Mouse (Mus musculus) ZHBTc4 (cell line): ENCODE measurements around the gene Lrrc46.

Experiments
- DNase-seq: peaks from one replicate; pipeline ENCODE4 v3.0.0-alpha.2; 2011; ENCODE audit warnings: low read depth, low spot score

Gene Lrrc46

GRCm38 (mm10) chr11:97041022-97041899, at the start of gene Lrrc46, which contains the start of gene Mrpl10:
Lrrc46 (minus strand) TSS chr11:97041407.
Mrpl10 (plus strand) TSS chr11:97041560.
- DNase-seq = peak; percentile 96

- peak; percentile 66 for DNase-seq
These were observed 45.2 kb upstream of the Lrrc46 start for GRCm38 (mm10) chr11:97086365-97086764.

DNA sequence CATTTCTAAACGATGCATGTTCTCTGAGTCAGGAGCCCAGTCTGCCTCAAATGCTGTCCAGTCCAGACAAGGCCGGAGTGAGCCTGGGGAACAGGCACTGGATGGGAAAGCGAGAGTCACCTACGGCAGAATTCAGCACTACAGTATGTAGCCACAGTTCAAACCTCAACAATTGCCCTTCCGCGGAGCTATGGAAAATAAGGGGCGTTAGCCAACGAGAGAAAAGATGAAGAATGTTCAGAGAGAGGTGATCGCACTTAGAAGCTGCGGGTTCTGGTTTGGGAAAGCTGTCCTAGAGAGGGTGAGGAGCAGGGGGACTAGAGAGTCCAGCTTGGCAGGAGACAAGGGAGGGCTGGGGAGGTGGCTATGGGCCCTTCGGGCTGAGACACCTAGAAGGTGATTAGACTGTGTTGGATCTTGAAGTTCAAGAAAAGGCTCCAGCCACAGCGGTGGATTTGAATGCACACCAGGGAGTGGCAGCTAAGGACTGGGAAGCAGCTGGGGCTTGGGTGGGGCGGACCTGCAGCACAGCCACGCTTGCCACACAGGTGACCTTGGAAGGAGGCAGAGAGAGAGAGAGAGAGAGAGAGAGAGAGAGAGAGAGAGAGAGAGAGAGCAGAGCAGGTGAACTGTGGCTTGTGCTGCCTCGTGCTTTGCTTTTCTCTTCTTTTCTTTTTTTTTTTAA, 43.8 kb upstream of the Lrrc46 start:
- peak; percentile 79 for DNase-seq

- DNase-seq = no peak
These were observed 42.4 kb upstream of the Lrrc46 start for GRCm38 (mm10) chr11:97083401-97084140.

DNA sequence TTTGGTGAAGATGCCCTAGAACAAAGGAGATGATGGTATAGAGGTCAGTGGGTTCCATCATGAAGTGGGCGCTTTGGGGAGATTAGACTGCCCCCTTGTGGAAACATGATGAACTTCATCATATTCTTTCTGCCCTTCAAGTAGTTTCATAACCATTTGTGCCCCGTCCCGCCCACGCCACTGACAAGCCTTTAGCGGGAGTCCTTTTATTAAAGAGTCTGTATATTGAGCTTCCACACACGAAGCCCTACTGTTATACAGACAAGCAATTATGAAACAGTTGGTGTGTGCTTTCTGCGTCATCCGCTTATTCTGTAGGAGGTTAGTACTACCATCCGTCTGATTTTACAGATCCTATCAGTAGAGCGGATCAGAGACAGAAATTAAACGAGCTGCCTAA, 41.8 kb upstream of the Lrrc46 start:
- peak; percentile 78 for DNase-seq

- no peak for DNase-seq
These were observed 39.1 kb upstream of the Lrrc46 start for GRCm38 (mm10) chr11:97080291-97080690.

GRCm38 (mm10) chr11:97078751-97079150, 37.5 kb upstream of the Lrrc46 start:
- peak; percentile 69 for DNase-seq

GRCm38 (mm10) chr11:97074235-97074634, 33.0 kb upstream of the Lrrc46 start:
- no peak for DNase-seq

DNA sequence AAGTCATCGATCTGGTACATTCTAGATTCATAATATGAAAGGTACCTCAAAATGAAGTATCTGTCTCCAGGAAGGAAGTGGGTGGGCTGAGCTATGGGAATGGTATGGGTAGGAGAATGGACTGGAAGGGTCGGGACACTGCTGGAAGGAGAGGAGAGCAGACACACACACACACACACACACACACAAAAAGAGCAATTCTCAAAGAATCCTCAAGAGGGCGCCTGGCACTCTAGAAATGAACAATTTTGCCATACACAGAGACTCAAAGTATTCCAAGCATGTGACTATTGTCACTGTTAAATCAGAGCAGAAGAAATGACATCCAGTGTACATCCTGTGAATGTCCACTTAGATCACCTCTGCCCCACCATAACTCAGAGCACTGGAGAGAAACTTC, 31.3 kb upstream of the Lrrc46 start:
- peak; percentile 78 for DNase-seq

DNA sequence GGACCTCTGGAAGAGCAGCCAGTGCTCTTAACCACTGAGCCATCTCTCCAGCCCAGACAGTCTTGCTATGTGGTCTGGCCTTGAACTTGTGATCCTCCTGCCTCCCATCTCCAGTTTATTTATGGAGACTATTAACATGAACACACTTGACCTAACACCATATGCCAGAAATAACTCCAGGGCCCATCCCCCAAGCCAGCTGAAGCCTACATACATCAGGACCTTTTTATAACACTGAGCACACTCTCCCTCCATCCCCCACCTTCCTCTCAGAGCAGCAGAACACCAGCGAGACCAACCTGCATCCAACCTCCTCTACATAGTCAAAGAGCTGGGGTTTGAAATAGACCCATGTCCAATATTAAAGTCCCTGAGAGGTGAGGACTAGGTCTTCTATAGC, 29.9 kb upstream of the Lrrc46 start:
- no peak for DNase-seq

DNA sequence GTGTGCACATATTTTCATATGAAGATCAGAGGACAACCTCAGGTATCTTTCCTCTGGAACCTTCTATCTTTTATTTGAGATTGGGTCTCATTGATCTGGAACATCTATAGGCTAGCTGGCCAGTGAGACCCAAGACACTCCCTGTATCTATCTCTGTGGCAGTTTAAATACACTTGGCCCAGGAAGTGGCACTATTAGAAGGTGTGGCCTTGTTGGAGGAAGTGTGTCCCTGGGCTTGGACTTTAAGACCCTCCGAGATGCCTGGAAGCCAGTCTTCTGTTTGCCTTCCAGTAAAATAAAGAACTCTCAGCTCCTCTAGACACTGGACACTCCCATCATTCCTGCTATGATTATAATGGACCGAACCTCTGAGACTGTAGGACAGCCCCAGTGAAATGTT, 28.6 kb upstream of the Lrrc46 start:
- DNase-seq = no peak

DNA sequence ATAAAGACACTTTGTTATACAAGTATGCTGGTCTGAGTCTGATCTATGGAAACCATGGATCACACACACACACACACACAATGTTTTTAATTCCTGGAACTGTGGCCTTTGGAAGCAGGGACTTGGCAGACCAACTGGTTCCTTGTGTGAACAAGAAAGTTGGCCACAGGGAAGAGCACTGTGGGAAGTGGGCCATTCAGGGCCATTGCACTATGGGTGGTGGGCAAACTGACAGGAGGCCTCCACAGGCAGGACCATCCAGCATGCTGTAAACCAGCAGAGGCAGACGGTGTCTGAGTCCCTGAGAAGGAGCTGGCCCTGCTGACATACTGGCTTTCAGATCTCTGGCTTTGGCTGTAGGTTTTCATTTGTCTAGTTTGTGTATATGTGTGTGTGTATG, 28.1 kb upstream of the Lrrc46 start:
- DNase-seq = no peak

DNA sequence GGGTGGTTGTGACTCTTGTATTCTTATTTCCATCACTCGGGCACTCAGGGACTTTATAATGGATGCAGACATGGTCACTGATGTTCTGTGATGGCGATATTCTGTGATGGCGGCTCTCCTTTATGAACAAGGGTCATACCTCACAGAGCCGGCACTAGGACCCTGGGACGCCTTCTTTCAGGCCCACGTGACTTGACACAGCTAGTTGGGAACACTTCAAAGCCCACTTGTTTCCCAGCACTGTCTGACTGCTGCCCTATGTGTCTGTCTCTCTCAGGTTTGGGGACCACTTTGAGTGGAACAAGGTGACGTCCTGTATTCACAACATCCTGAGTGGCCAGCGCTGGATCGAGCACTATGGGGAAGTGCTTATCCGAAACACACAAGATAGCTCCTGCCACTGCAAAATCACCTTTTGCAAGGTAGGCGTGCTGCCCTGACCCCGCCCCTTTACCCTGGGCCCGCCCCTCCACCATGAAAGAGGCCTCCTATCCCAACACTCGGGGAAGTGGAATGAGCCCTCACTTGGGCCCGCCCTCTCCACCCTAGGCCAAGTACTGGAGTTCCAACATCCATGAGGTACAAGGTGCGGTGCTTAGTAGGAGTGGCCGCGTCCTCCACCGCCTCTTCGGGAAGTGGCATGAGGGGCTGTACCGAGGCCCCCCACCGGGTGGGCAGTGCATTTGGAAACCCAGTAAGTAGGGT, 25.6 kb upstream of the Lrrc46 start:
- DNase-seq = peak; percentile 96

DNA sequence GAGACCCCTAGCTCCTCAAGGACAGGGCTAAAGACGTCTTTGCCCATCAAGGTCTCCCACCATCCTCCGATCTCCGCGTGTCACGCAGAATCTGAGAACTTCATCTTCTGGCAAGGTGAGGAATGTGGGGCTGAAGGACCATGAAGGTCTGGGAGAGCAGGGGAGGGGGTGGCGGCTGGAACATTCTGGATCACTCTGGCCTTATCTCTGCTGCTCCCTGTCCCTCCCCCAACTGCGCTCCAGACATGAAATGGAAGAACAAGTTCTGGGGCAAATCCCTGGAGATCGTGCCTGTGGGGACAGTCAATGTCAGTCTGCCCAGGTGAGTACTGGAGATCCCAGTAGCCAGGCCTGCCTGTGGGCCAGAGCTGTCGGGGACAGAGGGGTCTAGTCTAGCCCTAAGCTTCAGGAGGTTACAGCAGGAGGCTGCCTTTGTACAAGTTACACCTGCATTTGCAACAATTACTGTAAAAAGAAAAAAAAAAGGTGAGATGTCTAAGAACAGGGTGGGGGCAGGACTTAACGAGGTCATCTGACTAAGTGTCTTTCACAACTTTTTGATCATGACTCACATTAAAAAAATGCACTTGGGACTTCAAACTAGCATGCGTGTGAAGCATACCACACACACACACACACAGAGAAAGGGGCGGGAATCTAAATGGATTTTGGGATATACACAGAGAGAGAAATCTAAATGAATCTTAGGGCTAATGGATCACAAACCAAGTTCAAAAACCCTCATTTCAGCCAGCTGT, 24.5 kb upstream of the Lrrc46 start:
- DNase-seq = peak; percentile 61

GRCm38 (mm10) chr11:97063921-97064295, 22.7 kb upstream of the Lrrc46 start:
- DNase-seq = peak; percentile 63

GRCm38 (mm10) chr11:97063274-97063920, 22.2 kb upstream of the Lrrc46 start:
- no peak for DNase-seq

DNA sequence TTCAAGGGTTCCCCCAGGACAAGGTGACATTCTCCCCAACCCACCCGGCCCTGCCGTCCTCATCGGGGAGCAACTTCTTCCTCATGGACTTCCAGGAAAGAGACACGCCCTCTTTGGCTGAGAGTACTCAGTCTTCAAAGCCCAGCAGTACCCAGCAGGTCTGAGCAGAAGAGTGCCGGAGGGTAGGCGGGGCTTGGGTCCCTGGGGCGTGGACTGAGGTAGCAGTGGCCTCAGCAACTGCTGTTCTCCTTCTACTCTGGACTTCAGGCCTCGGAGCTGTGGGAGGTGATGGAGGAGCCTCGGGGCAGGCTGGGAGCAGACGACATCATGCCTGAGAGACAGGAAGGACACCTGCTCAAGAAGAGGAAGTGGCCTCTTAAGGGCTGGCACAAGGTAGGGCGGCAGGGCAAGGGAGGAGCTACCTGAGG, 11.0 kb upstream of the Lrrc46 start:
- DNase-seq = peak; percentile 89

DNA sequence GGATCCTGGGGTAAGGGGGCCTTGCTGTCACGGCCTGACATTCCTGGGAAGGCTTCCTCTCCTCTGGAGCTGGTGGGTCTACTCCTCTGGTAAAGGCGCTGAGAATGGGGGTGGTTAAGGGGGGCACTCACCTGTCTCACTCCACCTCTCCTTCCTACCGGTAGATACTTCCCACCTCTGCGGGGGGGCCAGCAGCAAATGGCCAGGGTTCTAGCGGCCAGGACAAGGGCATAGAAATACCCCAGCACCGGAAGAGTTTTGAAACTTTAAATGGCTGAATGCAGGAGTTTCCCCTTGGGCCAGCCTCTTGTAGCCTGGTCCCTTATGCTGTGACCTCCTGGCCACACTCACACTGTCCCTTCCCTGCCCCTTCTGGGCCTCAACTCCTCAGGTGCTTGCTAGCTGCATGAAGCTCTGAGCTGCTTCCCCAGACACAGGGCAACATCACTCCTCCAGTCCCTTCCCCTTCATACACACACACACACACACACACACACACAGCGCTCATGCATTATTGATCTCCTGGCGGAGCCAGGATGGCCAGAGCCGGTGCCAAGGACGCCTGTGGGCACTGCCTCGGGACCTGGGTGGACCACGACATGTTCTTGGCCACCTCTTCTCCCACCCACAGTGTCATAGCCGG, 9.9 kb upstream of the Lrrc46 start:
- no peak for DNase-seq

DNA sequence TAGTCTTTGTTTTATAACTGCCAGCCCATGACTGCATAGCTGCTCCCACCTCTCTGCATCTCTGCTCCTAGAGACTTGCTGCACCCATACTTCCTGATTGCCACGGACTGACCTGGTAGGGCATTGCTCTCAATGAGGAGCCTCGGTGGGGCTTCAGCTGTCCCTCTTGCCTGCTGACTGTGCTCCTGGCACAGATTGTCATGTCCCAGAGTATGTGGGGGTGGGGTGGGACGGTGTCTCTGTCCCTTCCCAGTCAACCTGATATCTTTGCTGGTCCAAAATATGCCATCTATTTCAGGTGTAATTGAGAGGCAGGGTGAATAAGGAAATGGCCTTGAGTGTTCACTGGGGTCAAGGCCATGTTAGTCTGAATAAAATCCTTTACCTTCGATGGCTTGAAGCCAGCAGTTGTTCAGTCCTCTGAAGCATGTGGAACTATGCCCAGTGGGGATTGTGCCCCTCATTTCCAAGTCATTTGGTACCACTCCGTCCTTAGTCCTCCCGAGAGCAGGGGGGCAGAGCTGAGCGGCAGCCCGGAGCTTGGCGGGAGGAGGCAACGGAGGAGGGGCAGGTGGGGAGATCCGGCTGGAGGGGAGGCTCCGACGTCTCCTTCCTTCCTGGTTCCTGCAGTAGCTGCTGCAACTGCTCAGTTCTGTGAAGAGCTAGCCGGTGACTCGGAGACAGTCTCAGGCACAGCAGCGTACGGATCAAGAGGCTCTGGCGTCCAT, 9.2 kb upstream of the Lrrc46 start, which contains the start of gene Osbpl7:
Osbpl7 (plus strand) TSS at position 413 of the 728 bp plus-strand sequence.
- peak; percentile 56 for DNase-seq
